Mouse (Mus musculus) embryonic facial prominence, embryonic 10.5 days (tissue): ENCODE measurements at regions not wholly inside any gene's neighbourhood (a gene's known extent, or its start where the extent isn't known, plus 50 kb on each side); places are given as distances from the start of the nearest gene placed in this dataset.

ENCODE experiments used
- DNase-seq: peaks from one replicate; pipeline ENCODE4 v3.0.0-alpha.2; 2017; ENCODE audit warnings: low spot score
- H3K27ac ChIP-seq: fragments of 300-500 bp; sonication (generic); replicated peaks from 2 replicates; pipeline ENCODE4 v1.5.1; 2016; ENCODE audit warnings: mild to moderate bottlenecking
- H3K27me3 ChIP-seq: fragments of 300-500 bp; sonication (generic); replicated peaks from 2 replicates; pipeline ENCODE4 v1.6.1; 2016; ENCODE audit warnings: low read depth, mild to moderate bottlenecking; ENCODE audit not compliant: poor library complexity, severe bottlenecking
- H3K36me3 ChIP-seq: fragments of 300-500 bp; sonication (generic); replicated peaks from 2 replicates; pipeline ENCODE4 v1.6.1; 2016; ENCODE audit warnings: mild to moderate bottlenecking, moderate library complexity
- H3K4me1 ChIP-seq: fragments of 300-500 bp; sonication (generic); 2 replicates; pipeline ENCODE4 v1.6.1; 2016
- H3K4me3 ChIP-seq: fragments of 300-500 bp; sonication (generic); 2 replicates; pipeline ENCODE4 v1.5.1; 2016; ENCODE audit warnings: mild to moderate bottlenecking, moderate library complexity
- H3K9me3 ChIP-seq: fragments of 300-500 bp; sonication (generic); 2 replicates; pipeline ENCODE4 v1.6.1; 2016; ENCODE audit warnings: mild to moderate bottlenecking
- WGBS: fragments of 180-500 bp; shearing (Covaris S2); methylation state at CpG from one replicate; pipeline ENCODE4 v1.1.7; 2016; 5-methylcytosine and 5-hydroxymethylcytosine counted together

GRCm38 (mm10) chr9:50176131-50176530, 168.6 kb downstream of the Rpl10-ps3 start:
- 92% methylated on average over 2 of the region's 2 CpGs for WGBS
- Histone ChIP-seq H3K27ac (no peak overlapping the region), H3K4me3 (no peak overlapping the region)

GRCm38 (mm10) chr9:50171826-50172464, 172.8 kb downstream of the Rpl10-ps3 start:
- WGBS = 38% methylated on average over 7 of the region's 7 CpGs
- peaks cover 3% of the 10 kb centered on the region; the same call in 1 of the 2 replicates for H3K4me1 ChIP-seq
- H3K36me3 ChIP-seq = no peaks in the 10 kb centered on the region
- H3K27ac ChIP-seq = peak overlapping the region; percentile 44; the same call in 1 of the 2 replicates
- peak; percentile 63 for DNase-seq
- H3K9me3 ChIP-seq = no peaks in the 10 kb centered on the region
- 0 out of 2 replicates have a peak overlapping the region, but pooled peaks have one; percentile 11 for H3K4me3 ChIP-seq
- no peaks in the 10 kb centered on the region for H3K27me3 ChIP-seq

More at GRCm38 (mm10) chr9:50176131-50176530, 168.6 kb downstream of the Rpl10-ps3 start:
- H3K27me3 ChIP-seq = no peaks in the 10 kb centered on the region
- no peaks in the 10 kb centered on the region for H3K9me3 ChIP-seq
- no peaks in the 10 kb centered on the region for H3K36me3 ChIP-seq
- H3K4me1 ChIP-seq = peaks cover 3% of the 10 kb centered on the region; the same call in 1 of the 2 replicates
- DNase-seq = no peak

GRCm38 (mm10) chr9:50171164-50171563, 173.6 kb downstream of the Rpl10-ps3 start:
- no peaks in the 10 kb centered on the region for H3K36me3 ChIP-seq
- DNase-seq = no peak
- H3K4me1 ChIP-seq = peaks cover 3% of the 10 kb centered on the region; the same call in 1 of the 2 replicates
- H3K27ac ChIP-seq = no peak overlapping the region
- H3K4me3 ChIP-seq = no peak overlapping the region
- no peaks in the 10 kb centered on the region for H3K27me3 ChIP-seq
- H3K9me3 ChIP-seq = no peaks in the 10 kb centered on the region
- 86% methylated on average over 2 of the region's 2 CpGs for WGBS

- no peaks in the 10 kb centered on the region for H3K36me3 ChIP-seq
- no peaks in the 10 kb centered on the region for H3K9me3 ChIP-seq
- no peak overlapping the region for H3K4me3 ChIP-seq
- 91% methylated on average over 5 of the region's 5 CpGs for WGBS
- peaks cover 3% of the 10 kb centered on the region; the same call in 1 of the 2 replicates for H3K4me1 ChIP-seq
- DNase-seq = no peak
- no peak overlapping the region for H3K27ac ChIP-seq
- no peaks in the 10 kb centered on the region for H3K27me3 ChIP-seq
Observed at GRCm38 (mm10) chr9:50170637-50171036, 174.1 kb downstream of the Rpl10-ps3 start.

GRCm38 (mm10) chr9:50154618-50155017, 190.2 kb downstream of the Rpl10-ps3 start:
- no peak for DNase-seq
- 0 out of 2 replicates have a peak, but pooled peaks cover 5% of the 10 kb centered on the region for H3K4me1 ChIP-seq
- H3K9me3 ChIP-seq = no peaks in the 10 kb centered on the region
- 91% methylated on average over 3 of the region's 3 CpGs for WGBS
- no peaks in the 10 kb centered on the region for H3K27me3 ChIP-seq
- no peak overlapping the region for H3K27ac ChIP-seq
- no peak overlapping the region for H3K4me3 ChIP-seq
- no peaks in the 10 kb centered on the region for H3K36me3 ChIP-seq

- no peaks in the 10 kb centered on the region for H3K36me3 ChIP-seq
Observed at GRCm38 (mm10) chr9:50150091-50150490, 194.7 kb downstream of the Rpl10-ps3 start.

GRCm38 (mm10) chr9:50142756-50143155, 202.0 kb downstream of the Rpl10-ps3 start:
- Histone ChIP-seq H3K27ac (no peak overlapping the region), H3K9me3 (no peaks in the 10 kb centered on the region), H3K4me3 (no peak overlapping the region), H3K27me3 (no peaks in the 10 kb centered on the region), H3K36me3 (no peaks in the 10 kb centered on the region), H3K4me1 (peaks cover 19% of the 10 kb centered on the region)
- WGBS = 84% methylated on average over 1 of the region's 1 CpGs
- no peak for DNase-seq

More at GRCm38 (mm10) chr9:50150091-50150490, 194.7 kb downstream of the Rpl10-ps3 start:
- Histone ChIP-seq H3K27ac (no peak overlapping the region), H3K9me3 (no peaks in the 10 kb centered on the region), H3K4me3 (no peak overlapping the region), H3K27me3 (no peaks in the 10 kb centered on the region), H3K4me1 (0 out of 2 replicates have a peak, but pooled peaks cover 5% of the 10 kb centered on the region)
- DNase-seq = no peak

GRCm38 (mm10) chr9:50142091-50142490, 202.7 kb downstream of the Rpl10-ps3 start:
- no peak overlapping the region for H3K27ac ChIP-seq
- no peak for DNase-seq
- H3K9me3 ChIP-seq = no peaks in the 10 kb centered on the region
- peaks cover 19% of the 10 kb centered on the region for H3K4me1 ChIP-seq
- 88% methylated on average over 8 of the region's 8 CpGs for WGBS
- no peaks in the 10 kb centered on the region for H3K36me3 ChIP-seq
- H3K4me3 ChIP-seq = no peak overlapping the region
- H3K27me3 ChIP-seq = no peaks in the 10 kb centered on the region

- Histone ChIP-seq H3K4me1 (peaks cover 19% of the 10 kb centered on the region), H3K27me3 (no peaks in the 10 kb centered on the region), H3K27ac (no peak overlapping the region), H3K9me3 (no peaks in the 10 kb centered on the region), H3K4me3 (no peak overlapping the region), H3K36me3 (no peaks in the 10 kb centered on the region)
- no peak for DNase-seq
- WGBS = 68% methylated on average over 6 of the region's 6 CpGs
Observed at GRCm38 (mm10) chr9:50141176-50141575, 203.6 kb downstream of the Rpl10-ps3 start.

GRCm38 (mm10) chr9:50138341-50138978, 206.3 kb downstream of the Rpl10-ps3 start:
- no peak for DNase-seq
- H3K9me3 ChIP-seq = no peaks in the 10 kb centered on the region
- WGBS = 93% methylated on average over 9 of the region's 9 CpGs
- H3K27me3 ChIP-seq = no peaks in the 10 kb centered on the region
- no peak overlapping the region for H3K4me3 ChIP-seq
- H3K27ac ChIP-seq = no peak overlapping the region
- peaks cover 19% of the 10 kb centered on the region for H3K4me1 ChIP-seq
- no peaks in the 10 kb centered on the region for H3K36me3 ChIP-seq

GRCm38 (mm10) chr9:50136636-50136985, 208.2 kb downstream of the Rpl10-ps3 start:
- H3K27me3 ChIP-seq = no peaks in the 10 kb centered on the region
- DNase-seq = no peak
- 86% methylated on average over 1 of the region's 1 CpGs for WGBS
- H3K36me3 ChIP-seq = no peaks in the 10 kb centered on the region
- no peak overlapping the region for H3K4me3 ChIP-seq
- H3K9me3 ChIP-seq = no peaks in the 10 kb centered on the region
- H3K27ac ChIP-seq = no peak overlapping the region
- peaks cover 10% of the 10 kb centered on the region for H3K4me1 ChIP-seq

GRCm38 (mm10) chr9:50135939-50136635, 208.7 kb downstream of the Rpl10-ps3 start:
- Histone ChIP-seq H3K9me3 (no peaks in the 10 kb centered on the region), H3K27me3 (no peaks in the 10 kb centered on the region), H3K27ac (no peak overlapping the region), H3K36me3 (no peaks in the 10 kb centered on the region), H3K4me1 (peaks cover 4% of the 10 kb centered on the region), H3K4me3 (no peak overlapping the region)
- WGBS = 92% methylated on average over 10 of the region's 10 CpGs
- DNase-seq = no peak
